Mouse (Mus musculus) lung, embryonic 14.5 days (tissue): Measurements from ENCODE around the gene S100pbp. TPM values are rescaled to one million over a fixed set of nuclear protein-coding genes. Genes with fewer than 3 reads are reported as not detected.
A peak's percentile ranks its signal among the peaks of the same experiment; 100 is the strongest.

Experiments used
- ATAC-seq: fragments of 200-750 bp; cut with Nextera tagmentation; 2 replicates; pipeline ENCODE4 v1.8.0; 2017; ENCODE audit warnings: mild to moderate bottlenecking, moderate TSS enrichment, moderate library complexity; ENCODE audit not compliant: insufficient read depth
- DNase-seq: peaks from one replicate; pipeline ENCODE4 v3.0.0-alpha.2; 2015
- H3K27ac ChIP-seq: fragments of 300-500 bp; sonication (generic); 2 replicates; pipeline ENCODE4 v1.5.1; 2014; ENCODE audit warnings: low read depth, mild to moderate bottlenecking, moderate library complexity
- H3K27me3 ChIP-seq: fragments of 300-500 bp; sonication (generic); 2 replicates; pipeline ENCODE4 v1.6.1; 2014; ENCODE audit warnings: low read length, control low read depth; ENCODE audit not compliant: insufficient read depth
- H3K36me3 ChIP-seq: fragments of 300-500 bp; sonication (generic); 2 replicates; pipeline ENCODE4 v1.6.1; 2014; ENCODE audit warnings: control low read depth; ENCODE audit not compliant: insufficient read depth
- H3K4me1 ChIP-seq: fragments of 300-500 bp; sonication (generic); 2 replicates; pipeline ENCODE4 v1.6.1; 2014; ENCODE audit warnings: antibody characterized with exemption, control low read depth; ENCODE audit not compliant: insufficient read depth
- H3K4me2 ChIP-seq: fragments of 300-500 bp; sonication (generic); 2 replicates; pipeline ENCODE4 v1.6.1; 2014; ENCODE audit warnings: mild to moderate bottlenecking
- H3K4me3 ChIP-seq: fragments of 300-500 bp; sonication (generic); 2 replicates; pipeline ENCODE4 v1.5.1; 2014; ENCODE audit warnings: low read depth, low read length
- H3K9ac ChIP-seq: fragments of 300-500 bp; sonication (generic); 2 replicates; pipeline ENCODE4 v1.6.1; 2014
- H3K9me3 ChIP-seq: fragments of 300-500 bp; sonication (generic); 2 replicates; pipeline ENCODE4 v1.6.1; 2016; ENCODE audit warnings: low read depth, low read length, control low read depth
- CTCF ChIP-seq: IDR thresholded peaks from 2 replicates; pipeline ENCODE4 v1.5.1; 2016; ENCODE audit warnings: antibody characterized with exemption, low read depth
- WGBS: fragments of 180-500 bp; shearing (Covaris S2); extraction: QIAGEN DNeasy Blood & Tissue Kit; methylation state at CpG from one replicate; pipeline ENCODE4 v1.1.7; 2014; 5-methylcytosine and 5-hydroxymethylcytosine counted together
- polyA plus RNA-seq: library from polyadenylated mRNA; unstranded; fragments of >200 nt; fragmentation: Nextera tagmentation; extraction: Ambion mirVana; gene quantifications from 2 replicates; pipeline ENCODE4 v1.2.1, GENCODE M21; 2014

S100pbp gene
- polyA plus RNA-seq, 1 experiment from 2014 or later: 17.3 TPM

DNA sequence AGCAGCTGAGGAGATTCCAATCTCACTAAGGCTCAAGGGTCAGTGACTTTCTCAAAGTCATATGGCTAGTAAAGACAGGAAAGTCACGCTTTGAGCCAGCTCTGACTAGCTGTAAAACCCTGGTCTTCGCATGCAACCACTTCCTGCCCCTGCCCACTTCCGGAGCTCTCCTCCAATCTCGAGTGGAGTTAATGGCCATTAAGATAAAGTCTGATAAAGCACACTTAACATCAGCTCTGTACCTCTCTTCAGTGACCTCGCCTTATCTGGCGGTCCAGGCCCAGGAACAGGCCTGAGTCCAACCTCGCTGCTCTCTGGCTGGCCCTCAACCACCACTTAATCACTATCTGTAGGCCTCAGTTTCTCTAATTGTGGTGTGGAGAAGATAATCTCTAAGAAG is 45.0 kb upstream of the S100pbp start:
- TF ChIP-seq CTCF: no peak
- Histone ChIP-seq H3K4me3 (no peak overlapping the region), H3K4me2 (no peak overlapping the region), H3K9me3 (no peaks in the 10 kb centered on the region), H3K4me1 (peaks cover 26% of the 10 kb centered on the region), H3K36me3 (no peaks in the 10 kb centered on the region), H3K27me3 (0 out of 2 replicates have a peak, but pooled peaks cover 3% of the 10 kb centered on the region), H3K9ac (no peak overlapping the region), H3K27ac (no peak overlapping the region)
- DNase-seq: peak; percentile 56
- no peak for ATAC-seq
- 30% methylated on average over 7 of the region's 7 CpGs for WGBS

GRCm38 (mm10) chr4:129232561-129233360 is 43.2 kb upstream of the S100pbp start:
- peak overlapping the region; percentile 0; the same call in 1 of the 2 replicates for H3K9ac ChIP-seq
- 61% methylated on average over 9 of the region's 9 CpGs for WGBS
- H3K36me3 ChIP-seq: no peaks in the 10 kb centered on the region
- DNase-seq (no peak), ATAC-seq (no peak)
- no peak overlapping the region for H3K4me3 ChIP-seq
- peak overlapping the region; percentile 18; the same call in 1 of the 2 replicates for H3K4me2 ChIP-seq
- no peak for TF ChIP-seq CTCF
- H3K9me3 ChIP-seq: no peaks in the 10 kb centered on the region
- H3K27ac ChIP-seq: peak overlapping the region; percentile 33; the same call in 1 of the 2 replicates
- peaks cover 26% of the 10 kb centered on the region for H3K4me1 ChIP-seq
- 0 out of 2 replicates have a peak, but pooled peaks cover 3% of the 10 kb centered on the region for H3K27me3 ChIP-seq

DNA sequence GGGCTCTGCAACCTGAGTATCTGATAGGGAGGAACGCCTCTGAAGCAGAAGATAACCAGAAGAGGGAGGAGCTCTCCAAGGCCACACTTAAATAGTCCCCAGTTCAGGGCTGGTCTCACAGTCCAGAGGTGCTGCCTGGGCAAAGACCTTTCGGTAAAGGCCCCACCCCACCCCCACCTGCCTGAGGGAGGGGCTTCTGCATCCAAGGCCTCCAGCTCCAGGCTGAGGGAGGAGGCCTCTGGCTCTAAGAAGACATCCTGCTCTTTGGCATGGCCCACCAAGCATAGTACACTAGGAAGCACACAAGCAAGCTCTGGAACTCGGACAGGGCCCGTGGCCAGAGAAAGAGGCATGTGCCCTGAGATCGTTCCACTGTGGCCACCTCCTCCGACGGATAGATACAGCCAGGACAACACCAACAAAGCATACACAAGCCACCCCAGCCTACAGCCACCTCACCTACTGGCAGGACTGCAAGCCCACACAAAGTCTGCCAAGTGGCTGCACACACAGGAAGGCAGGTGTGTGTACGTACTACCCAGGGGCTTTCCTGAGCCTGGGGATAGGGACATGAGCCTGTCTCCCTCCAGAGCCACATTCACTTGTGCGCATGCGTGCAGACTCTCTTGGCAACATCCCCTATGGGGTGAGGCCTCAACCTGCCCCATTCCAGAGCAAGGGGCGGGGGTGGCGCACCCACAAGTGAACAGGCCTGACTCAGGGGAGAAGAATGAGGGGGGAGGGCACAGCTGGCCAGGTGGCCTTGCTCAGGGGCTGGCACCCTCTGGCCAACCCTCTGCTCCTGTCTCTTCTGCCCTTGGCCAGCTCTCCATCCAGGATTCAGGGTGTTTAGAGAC is 42.3 kb upstream of the S100pbp start:
- Histone ChIP-seq H3K27me3 (peaks cover 10% of the 10 kb centered on the region), H3K4me3 (no peak overlapping the region), H3K4me2 (peak overlapping the region; percentile 18; the same call in 1 of the 2 replicates), H3K36me3 (no peaks in the 10 kb centered on the region), H3K9me3 (no peaks in the 10 kb centered on the region), H3K27ac (peak overlapping the region; percentile 33; the same call in 1 of the 2 replicates), H3K9ac (no peak overlapping the region), H3K4me1 (peaks cover 30% of the 10 kb centered on the region)
- ATAC-seq (no peak; the same call in 1 of the 2 replicates), DNase-seq (peak; percentile 51)
- TF ChIP-seq CTCF: no peak
- 55% methylated on average over 12 of the region's 12 CpGs for WGBS

- Histone ChIP-seq H3K27me3 (peaks cover 10% of the 10 kb centered on the region), H3K9me3 (no peaks in the 10 kb centered on the region), H3K4me3 (no peak overlapping the region), H3K36me3 (no peaks in the 10 kb centered on the region), H3K9ac (no peak overlapping the region), H3K4me1 (peaks cover 35% of the 10 kb centered on the region), H3K27ac (no peak overlapping the region), H3K4me2 (no peak overlapping the region)
- WGBS: 62% methylated on average over 8 of the region's 8 CpGs
- DNase-seq: no peak
- ATAC-seq: no peak
- TF ChIP-seq CTCF: no peak
Observed at GRCm38 (mm10) chr4:129230926-129231325, 41.4 kb upstream of the S100pbp start.

- Histone ChIP-seq H3K4me2 (peak overlapping the region; percentile 51), H3K36me3 (0 out of 2 replicates have a peak, but pooled peaks cover 6% of the 10 kb centered on the region), H3K9me3 (no peaks in the 10 kb centered on the region), H3K27ac (no peak overlapping the region), H3K4me1 (peaks cover 27% of the 10 kb centered on the region), H3K4me3 (0 out of 2 replicates have a peak overlapping the region, but pooled peaks have one; percentile 11), H3K9ac (peak overlapping the region; percentile 34; the same call in 1 of the 2 replicates), H3K27me3 (peaks cover 10% of the 10 kb centered on the region)
- no peak for TF ChIP-seq CTCF
- DNase-seq (no peak), ATAC-seq (no peak)
- 27% methylated on average over 8 of the region's 8 CpGs for WGBS
Observed at GRCm38 (mm10) chr4:129227985-129228381, 38.5 kb upstream of the S100pbp start.

DNA sequence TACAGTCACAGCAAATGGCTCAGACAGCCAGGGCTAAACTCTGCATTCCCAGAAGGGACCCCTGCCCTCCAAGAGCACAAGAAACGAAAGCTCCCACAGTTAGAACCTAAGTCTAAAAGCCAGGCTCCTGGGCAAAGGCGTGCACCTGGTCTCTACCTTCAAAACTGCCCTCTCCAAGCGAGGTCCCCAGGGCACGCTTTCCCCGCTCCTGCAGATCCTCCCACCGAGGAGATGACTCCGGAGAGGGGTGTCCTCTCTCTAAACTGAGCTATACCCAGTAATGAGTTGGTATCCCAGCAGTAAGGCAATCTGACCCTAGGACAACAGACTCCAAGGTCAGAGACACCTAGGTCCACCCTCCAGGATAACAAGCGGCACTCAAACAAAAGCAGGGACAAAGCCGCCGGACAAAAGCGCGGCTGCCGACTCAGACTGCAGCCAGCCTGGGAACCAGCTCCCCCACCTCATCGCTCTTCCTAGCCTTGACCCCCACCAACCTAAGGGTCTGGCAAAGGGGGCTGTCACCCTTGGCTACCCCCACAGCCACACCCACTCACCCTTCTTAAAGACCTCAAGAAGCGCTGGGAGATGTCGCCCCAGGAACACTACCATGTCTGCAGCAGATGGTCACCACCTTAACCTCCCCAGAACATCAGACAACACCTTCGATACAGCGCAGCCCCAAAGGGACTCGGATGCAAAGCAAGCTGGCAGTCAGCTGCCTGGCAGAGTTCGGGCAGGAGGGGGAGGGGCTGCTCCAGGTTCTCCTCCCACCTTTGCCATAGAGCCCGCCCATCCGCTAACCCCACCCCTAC is 37.9 kb upstream of the S100pbp start:
- no peak for DNase-seq
- 15% methylated on average over 22 of the region's 22 CpGs for WGBS

More for the DNA sequence above, 37.9 kb upstream of the S100pbp start:
- peaks cover 14% of the 10 kb centered on the region for H3K27me3 ChIP-seq
- H3K4me2 ChIP-seq: peak overlapping the region; percentile 51
- H3K9me3 ChIP-seq: no peaks in the 10 kb centered on the region
- H3K4me1 ChIP-seq: peaks cover 24% of the 10 kb centered on the region
- peaks cover 12% of the 10 kb centered on the region; the same call in 1 of the 2 replicates for H3K36me3 ChIP-seq
- no peak for TF ChIP-seq CTCF
- H3K4me3 ChIP-seq: peak overlapping the region; percentile 11
- ATAC-seq: no peak
- H3K27ac ChIP-seq: no peak overlapping the region
- H3K9ac ChIP-seq: peak overlapping the region; percentile 34
